ENCODE assay signal across 14 mouse cellular contexts in the genomic region with DNA sequence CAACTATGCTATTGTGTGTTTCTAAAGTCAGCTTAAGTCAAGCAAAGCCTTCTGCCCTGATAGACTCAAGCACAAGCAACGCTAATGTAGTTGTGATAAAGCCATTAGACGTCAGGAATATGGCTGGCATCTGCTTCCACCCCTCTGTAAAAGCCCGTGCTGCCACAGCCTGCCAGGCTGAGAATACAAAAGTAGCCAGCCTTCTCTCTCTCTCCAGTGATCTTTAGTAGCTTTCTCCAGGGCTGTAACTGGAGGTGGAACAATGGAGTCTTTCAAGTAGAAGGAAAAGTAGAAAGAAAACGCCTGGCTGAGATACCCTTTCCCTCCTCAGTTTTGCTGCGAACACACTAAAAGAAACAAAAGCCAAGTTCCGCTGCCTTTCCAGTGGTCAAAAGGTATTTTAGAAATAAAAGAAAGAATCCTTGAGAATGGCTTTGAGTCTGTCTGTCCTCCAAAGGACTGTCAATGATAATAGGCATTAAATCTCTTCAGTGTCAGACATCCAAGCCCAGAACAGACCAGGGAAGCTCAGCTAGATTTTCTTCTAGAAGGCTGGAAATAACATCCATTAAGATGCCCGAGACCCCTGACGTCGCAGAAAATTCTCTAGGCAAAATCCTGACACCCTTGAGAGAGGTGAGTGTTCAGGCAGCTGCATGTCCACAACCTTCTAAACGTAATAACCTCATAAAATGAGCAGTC.
DNase-seq lines count a peak whose midpoint lies in the region; ATAC-seq and TF ChIP-seq lines count a peak whose summit lies in the region.
"Had no signal": no experiment of that assay in that cellular context is flagged by ENCODE, and none has a peak within 500 bp of the region (broad histone marks: within the 10 kb centered on the region; RNA-seq: fewer than 3 reads in every experiment).

No protein-coding gene starts in this region.

- peak; percentile 86 for ATAC-seq in forebrain, embryonic 16.5 days
- ATAC-seq in limb, embryonic 14.5 days (ENCODE audit: low FRiP score, low read depth) = no peak
- ATAC-seq: CD4-positive, CD25-positive, alpha-beta regulatory T cell, adult 4 months had no signal

- no peaks in the 10 kb centered on the region for H3K9me3 ChIP-seq in forebrain, embryonic 16.5 days (ENCODE audit: control insufficient read depth, low read length)
- H3K9me3 ChIP-seq in limb, embryonic 14.5 days (ENCODE audit: control insufficient read depth, low read length) = no peaks in the 10 kb centered on the region
- no peaks in the 10 kb centered on the region for H3K9me3 ChIP-seq in heart, embryonic 10.5 days
- H3K9me3 ChIP-seq: limb, embryonic 15.5 days; megakaryocyte, embryonic 14.5 days had no signal

- H3K9ac ChIP-seq in forebrain, embryonic 16.5 days (replicated peaks; ENCODE audit: low read depth, low read length) = no peak overlapping the region
- no peak overlapping the region for H3K9ac ChIP-seq in limb, embryonic 14.5 days (ENCODE audit: low read depth, low read length, severe bottlenecking)
- H3K9ac ChIP-seq: limb, embryonic 15.5 days had no signal

- no peaks in the 10 kb centered on the region for H3K36me3 ChIP-seq in forebrain, embryonic 16.5 days (ENCODE audit: control insufficient read depth, insufficient read depth)
- no peaks in the 10 kb centered on the region for H3K36me3 ChIP-seq in limb, embryonic 14.5 days (ENCODE audit: control insufficient read depth, insufficient read depth, low read length)
- no peaks in the 10 kb centered on the region for H3K36me3 ChIP-seq in heart, embryonic 10.5 days
- H3K36me3 ChIP-seq: limb, embryonic 15.5 days had no signal

- H3K4me3 ChIP-seq in layer of hippocampus, adult 2 months = peak overlapping the region; percentile 22; the same call in 1 of the 2 replicates
- no peak overlapping the region for H3K4me3 ChIP-seq in forebrain, embryonic 16.5 days (replicated peaks; ENCODE audit: low read length)
- H3K4me3 ChIP-seq in limb, embryonic 14.5 days (replicated peaks; ENCODE audit: low read length) = no peak overlapping the region
- no peak overlapping the region for H3K4me3 ChIP-seq in heart, embryonic 10.5 days
- H3K4me3 ChIP-seq: limb, embryonic 15.5 days; megakaryocyte, embryonic 14.5 days had no signal

- no peak for DNase-seq in layer of hippocampus, adult 2 months (ENCODE audit: low spot score in 2 of 2)
- no peak for DNase-seq in layer of hippocampus, postnatal 10 days (ENCODE audit: low spot score in 2 of 2)
- peak; percentile 3 for DNase-seq in limb, embryonic 14.5 days (ENCODE audit: low spot score)
- peak; percentile 82 for DNase-seq in retina, postnatal 1 day
- no peak for DNase-seq in heart, embryonic 10.5 days (ENCODE audit: low spot score)
- no peak for DNase-seq in urinary bladder, adult 2 months (ENCODE audit: low spot score)
- DNase-seq in urinary bladder, postnatal 4 days (ENCODE audit: low spot score in 2 of 2) = no peak
- DNase-seq: kidney, adult 2 months; right cerebral cortex, postnatal 25 days; thymus, adult 18-20 months had no signal

- no peak overlapping the region for H3K27ac ChIP-seq in layer of hippocampus, adult 2 months
- no peak overlapping the region for H3K27ac ChIP-seq in forebrain, embryonic 16.5 days (ENCODE audit: low read length)
- no peak overlapping the region for H3K27ac ChIP-seq in limb, embryonic 14.5 days (replicated peaks; ENCODE audit: low read depth, low read length)
- no peak overlapping the region for H3K27ac ChIP-seq in heart, embryonic 10.5 days
- H3K27ac ChIP-seq: limb, embryonic 15.5 days had no signal

- no peak for TF ChIP-seq POLR2A in limb, embryonic 14.5 days (IDR thresholded peaks at IDR 0.05; ENCODE audit: borderline replicate concordance, extremely low read depth, insufficient read depth, insufficient read length)

- peak overlapping the region; percentile 29 for H3K4me2 ChIP-seq in forebrain, embryonic 16.5 days (ENCODE audit: low read length)
- H3K4me2 ChIP-seq in limb, embryonic 14.5 days (replicated peaks; ENCODE audit: low read depth, low read length, severe bottlenecking) = no peak overlapping the region
- H3K4me2 ChIP-seq: limb, embryonic 15.5 days had no signal

- TF ChIP-seq CTCF in layer of hippocampus, adult 2 months (conservative IDR thresholded peaks at IDR 0.05) = no peak

- peaks cover 20% of the 10 kb centered on the region for H3K4me1 ChIP-seq in forebrain, embryonic 16.5 days (replicated peaks; ENCODE audit: control insufficient read depth, insufficient read depth, low read length)
- 0 out of 2 replicates have a peak, but pooled peaks cover 8% of the 10 kb centered on the region for H3K4me1 ChIP-seq in limb, embryonic 14.5 days (ENCODE audit: control insufficient read depth, insufficient read depth, low read length)
- H3K4me1 ChIP-seq in heart, embryonic 10.5 days = no peaks in the 10 kb centered on the region; the same call in 1 of the 2 replicates

- H3K27me3 ChIP-seq in forebrain, embryonic 16.5 days (replicated peaks; ENCODE audit: control insufficient read depth, insufficient read depth, low read length) = no peaks in the 10 kb centered on the region
- no peaks in the 10 kb centered on the region for H3K27me3 ChIP-seq in limb, embryonic 14.5 days (ENCODE audit: control insufficient read depth, insufficient read depth, low read length)
- H3K27me3 ChIP-seq in heart, embryonic 10.5 days (ENCODE audit: insufficient read depth, poor library complexity, severe bottlenecking) = no peaks in the 10 kb centered on the region
- H3K27me3 ChIP-seq: limb, embryonic 15.5 days; megakaryocyte, embryonic 14.5 days had no signal

- WGBS in forebrain, embryonic 16.5 days = 4% methylated on average over 10 of the region's 10 CpGs
- WGBS in limb, embryonic 14.5 days = 39% methylated on average over 10 of the region's 10 CpGs
- WGBS in heart, embryonic 10.5 days = 53% methylated on average over 10 of the region's 10 CpGs

Comparison
In these comparisons a context has a peak if more than half of its experiments do, and no peak if none do; other contexts are left out.
1. DNase-seq: peak in limb, embryonic 14.5 days (single experiment) and retina, postnatal 1 day (single experiment); none in layer of hippocampus, adult 2 months (0 of 2), layer of hippocampus, postnatal 10 days (0 of 2), heart, embryonic 10.5 days (single experiment), urinary bladder, adult 2 months (single experiment) and urinary bladder, postnatal 4 days (0 of 2).